Mouse (Mus musculus): ENCODE results near the gene Cby3. TPM values are rescaled to one million over a fixed set of nuclear protein-coding genes. Genes with fewer than 3 reads are reported as not detected.
"Not testable (repeated sequence)": the region's sequence is repeated elsewhere in the genome, so short reads cannot be mapped to it uniquely, and the experiment has no call there.

Gene Cby3
- polyA plus RNA-seq, 1 experiment from 2014 or later = 0.51 TPM

- Histone ChIP-seq H3K27me3 (ENCODE audit: control insufficient read depth, insufficient read depth, low read length) (no peaks in the 10 kb centered on the region), H3K9ac (ENCODE audit: low read depth, low read length) (no peak overlapping the region), H3K27ac (ENCODE audit: low read depth, low read length) (no peak overlapping the region), H3K4me1 (replicated peaks; ENCODE audit: control insufficient read depth, insufficient read depth, low read length) (no peaks in the 10 kb centered on the region), H3K36me3 (ENCODE audit: control insufficient read depth, insufficient read depth, low read length) (no peaks in the 10 kb centered on the region), H3K9me3 (ENCODE audit: control insufficient read depth, low read length) (no peaks in the 10 kb centered on the region), H3K4me2 (replicated peaks; ENCODE audit: low read depth, low read length) (no peak overlapping the region), H3K4me3 (ENCODE audit: low read depth, low read length) (no peak overlapping the region)
- ATAC-seq (ENCODE audit: low FRiP score) (no peak), DNase-seq (ENCODE audit: low spot score) (no peak)
- WGBS = 90% methylated on average over 2 of the region's 2 CpGs
Observed at GRCm38 (mm10) chr11:50352177-50352576, 2.1 kb upstream of the Cby3 start.

- H3K27me3 ChIP-seq (ENCODE audit: control insufficient read depth, insufficient read depth, low read length) = peaks cover 4% of the 10 kb centered on the region; the same call in 1 of the 2 replicates
- ATAC-seq (ENCODE audit: low FRiP score) = no peak
- H3K4me2 ChIP-seq (replicated peaks; ENCODE audit: low read depth, low read length) = no peak overlapping the region
- whole genome bisulfite sequencing = 74% methylated on average over 3 of the region's 3 CpGs
- no peak overlapping the region for H3K27ac ChIP-seq (ENCODE audit: low read depth, low read length)
- no peaks in the 10 kb centered on the region for H3K9me3 ChIP-seq (ENCODE audit: control insufficient read depth, low read length)
- no peak overlapping the region for H3K9ac ChIP-seq (ENCODE audit: low read depth, low read length)
- DNase-seq (ENCODE audit: low spot score) = no peak
- no peak overlapping the region for H3K4me3 ChIP-seq (ENCODE audit: low read depth, low read length)
- no peaks in the 10 kb centered on the region for H3K4me1 ChIP-seq (replicated peaks; ENCODE audit: control insufficient read depth, insufficient read depth, low read length)
- H3K36me3 ChIP-seq (ENCODE audit: control insufficient read depth, insufficient read depth, low read length) = no peaks in the 10 kb centered on the region
Observed at GRCm38 (mm10) chr11:50354851-50355250, 589 bp downstream of the Cby3 start.

- 74% methylated on average over 1 of the region's 1 CpGs for WGBS
- ATAC-seq (ENCODE audit: low FRiP score) (no peak), DNase-seq (ENCODE audit: low spot score) (no peak)
- H3K27me3 ChIP-seq (ENCODE audit: control insufficient read depth, insufficient read depth, low read length) = peaks cover 4% of the 10 kb centered on the region; the same call in 1 of the 2 replicates
- no peaks in the 10 kb centered on the region for H3K4me1 ChIP-seq (replicated peaks; ENCODE audit: control insufficient read depth, insufficient read depth, low read length)
- H3K4me2 ChIP-seq (replicated peaks; ENCODE audit: low read depth, low read length) = no peak overlapping the region
- no peaks in the 10 kb centered on the region for H3K9me3 ChIP-seq (ENCODE audit: control insufficient read depth, low read length)
- H3K4me3 ChIP-seq (ENCODE audit: low read depth, low read length) = no peak overlapping the region
- no peak overlapping the region for H3K9ac ChIP-seq (ENCODE audit: low read depth, low read length)
- H3K27ac ChIP-seq (ENCODE audit: low read depth, low read length) = no peak overlapping the region
- H3K36me3 ChIP-seq (ENCODE audit: control insufficient read depth, insufficient read depth, low read length) = no peaks in the 10 kb centered on the region
Observed at GRCm38 (mm10) chr11:50355395-50355794, 1.1 kb downstream of the Cby3 start.

- no peak overlapping the region for H3K27ac ChIP-seq (ENCODE audit: low read depth, low read length)
- H3K27me3 ChIP-seq (ENCODE audit: control insufficient read depth, insufficient read depth, low read length) = peaks cover 4% of the 10 kb centered on the region; the same call in 1 of the 2 replicates
- peak; percentile 75 for DNase-seq (ENCODE audit: low spot score)
- H3K4me3 ChIP-seq (ENCODE audit: low read depth, low read length) = peak overlapping the region; percentile 51
- no peaks in the 10 kb centered on the region for H3K36me3 ChIP-seq (ENCODE audit: control insufficient read depth, insufficient read depth, low read length)
- no peaks in the 10 kb centered on the region for H3K4me1 ChIP-seq (replicated peaks; ENCODE audit: control insufficient read depth, insufficient read depth, low read length)
- H3K9ac ChIP-seq (ENCODE audit: low read depth, low read length) = peak overlapping the region; percentile 56
- ATAC-seq (ENCODE audit: low FRiP score) = peak; percentile 27; the same call in 1 of the 2 replicates
- no peaks in the 10 kb centered on the region for H3K9me3 ChIP-seq (ENCODE audit: control insufficient read depth, low read length)
- peak overlapping the region; percentile 67 for H3K4me2 ChIP-seq (replicated peaks; ENCODE audit: low read depth, low read length)
- WGBS = 4% methylated on average over 68 of the region's 74 CpGs
Observed at GRCm38 (mm10) chr11:50358950-50359861, 4.9 kb downstream of the Cby3 start.

GRCm38 (mm10) chr11:50361282-50361681 lies 7.0 kb downstream of the Cby3 start:
- 88% methylated on average over 1 of the region's 1 CpGs for WGBS

DNA sequence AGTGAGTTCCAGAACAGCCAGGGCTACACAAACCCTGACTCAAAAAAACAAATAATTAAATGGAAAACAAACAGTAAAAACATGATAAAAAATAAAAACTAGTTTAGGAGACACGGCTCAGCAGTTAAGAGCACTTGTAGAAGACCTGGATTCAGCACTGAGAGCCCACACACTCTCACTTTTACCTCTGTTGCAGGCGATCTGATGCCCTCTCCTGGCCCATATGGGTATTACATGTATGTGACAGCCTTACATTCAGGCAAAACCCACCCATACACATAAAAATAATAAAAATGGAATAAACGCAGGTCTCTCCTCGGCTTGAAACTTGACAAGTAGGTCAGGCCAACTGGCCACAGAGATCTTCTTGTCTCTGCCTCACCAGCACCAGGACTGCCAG lies 10.3 kb downstream of the Cby3 start:
- peak; percentile 87 for DNase-seq (ENCODE audit: low spot score)
- Histone ChIP-seq H3K36me3 (ENCODE audit: control insufficient read depth, insufficient read depth, low read length) (no peaks in the 10 kb centered on the region), H3K4me1 (replicated peaks; ENCODE audit: control insufficient read depth, insufficient read depth, low read length) (no peaks in the 10 kb centered on the region), H3K4me3 (ENCODE audit: low read depth, low read length) (no peak overlapping the region), H3K9ac (ENCODE audit: low read depth, low read length) (no peak overlapping the region), H3K27ac (ENCODE audit: low read depth, low read length) (no peak overlapping the region), H3K4me2 (replicated peaks; ENCODE audit: low read depth, low read length) (no peak overlapping the region), H3K27me3 (ENCODE audit: control insufficient read depth, insufficient read depth, low read length) (no peaks in the 10 kb centered on the region; the same call in 1 of the 2 replicates), H3K9me3 (ENCODE audit: control insufficient read depth, low read length) (no peaks in the 10 kb centered on the region)
- 17% methylated on average over 4 of the region's 4 CpGs for WGBS
- ATAC-seq (ENCODE audit: low FRiP score) = no peak

More at GRCm38 (mm10) chr11:50361282-50361681, 7.0 kb downstream of the Cby3 start:
- DNase-seq (ENCODE audit: low spot score); H3K36me3 ChIP-seq (ENCODE audit: control insufficient read depth, insufficient read depth, low read length); H3K27ac ChIP-seq (ENCODE audit: low read depth, low read length); H3K9me3 ChIP-seq (ENCODE audit: control insufficient read depth, low read length); H3K9ac ChIP-seq (ENCODE audit: low read depth, low read length); H3K4me3 ChIP-seq (ENCODE audit: low read depth, low read length); ATAC-seq (ENCODE audit: low FRiP score); H3K27me3 ChIP-seq (ENCODE audit: control insufficient read depth, insufficient read depth, low read length); H3K4me2 ChIP-seq (replicated peaks; ENCODE audit: low read depth, low read length); H3K4me1 ChIP-seq (replicated peaks; ENCODE audit: control insufficient read depth, insufficient read depth, low read length): not testable (repeated sequence)

GRCm38 (mm10) chr11:50365322-50365721 lies 11.1 kb downstream of the Cby3 start:
- no peaks in the 10 kb centered on the region; the same call in 1 of the 2 replicates for H3K27me3 ChIP-seq (ENCODE audit: control insufficient read depth, insufficient read depth, low read length)
- no peaks in the 10 kb centered on the region for H3K9me3 ChIP-seq (ENCODE audit: control insufficient read depth, low read length)
- H3K4me2 ChIP-seq (replicated peaks; ENCODE audit: low read depth, low read length) = no peak overlapping the region
- H3K27ac ChIP-seq (ENCODE audit: low read depth, low read length) = no peak overlapping the region
- no peak overlapping the region for H3K4me3 ChIP-seq (ENCODE audit: low read depth, low read length)
- H3K9ac ChIP-seq (ENCODE audit: low read depth, low read length) = no peak overlapping the region
- H3K36me3 ChIP-seq (ENCODE audit: control insufficient read depth, insufficient read depth, low read length) = no peaks in the 10 kb centered on the region
- ATAC-seq (ENCODE audit: low FRiP score) = no peak
- H3K4me1 ChIP-seq (replicated peaks; ENCODE audit: control insufficient read depth, insufficient read depth, low read length) = no peaks in the 10 kb centered on the region
- DNase-seq (ENCODE audit: low spot score) = no peak

DNA sequence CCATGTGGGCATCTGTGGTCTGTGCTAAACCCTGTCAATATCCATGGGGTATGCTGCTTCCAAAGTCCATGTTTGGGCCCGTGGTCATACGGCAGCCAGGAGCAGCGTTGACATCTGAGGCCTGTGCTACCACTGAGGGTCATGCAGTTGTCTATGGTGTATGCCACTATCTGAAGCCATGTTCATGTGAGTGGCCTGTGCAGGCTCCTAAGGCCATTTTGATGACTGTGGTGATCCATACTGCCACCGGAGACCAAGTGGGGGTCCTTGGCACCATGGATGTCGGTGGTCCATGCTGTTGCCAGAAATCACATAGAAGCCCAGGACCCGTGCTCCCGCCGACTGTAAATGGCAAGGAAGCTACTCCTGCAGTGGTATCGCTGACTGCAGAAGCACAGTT lies 13.3 kb downstream of the Cby3 start:
- 92% methylated on average over 9 of the region's 9 CpGs for WGBS

More for the DNA sequence above, 13.3 kb downstream of the Cby3 start:
- Histone ChIP-seq H3K4me2 (replicated peaks; ENCODE audit: low read depth, low read length) (no peak overlapping the region), H3K9me3 (ENCODE audit: control insufficient read depth, low read length) (no peaks in the 10 kb centered on the region), H3K27me3 (ENCODE audit: control insufficient read depth, insufficient read depth, low read length) (no peaks in the 10 kb centered on the region), H3K4me1 (replicated peaks; ENCODE audit: control insufficient read depth, insufficient read depth, low read length) (no peaks in the 10 kb centered on the region), H3K27ac (ENCODE audit: low read depth, low read length) (no peak overlapping the region), H3K4me3 (ENCODE audit: low read depth, low read length) (no peak overlapping the region), H3K36me3 (ENCODE audit: control insufficient read depth, insufficient read depth, low read length) (no peaks in the 10 kb centered on the region), H3K9ac (ENCODE audit: low read depth, low read length) (no peak overlapping the region)
- ATAC-seq (ENCODE audit: low FRiP score) (no peak), DNase-seq (ENCODE audit: low spot score) (no peak)
